Mouse (Mus musculus) thymus, adult 18-20 months (tissue): Measurements from ENCODE around the gene Tardbp.

Source experiments
- DNase-seq, 2 experiments: peaks; one replicate each; pipeline ENCODE4 v3.0.0; 2022; ENCODE audit warnings: mixed read lengths in 2 of 2

The Tardbp gene

DNA sequence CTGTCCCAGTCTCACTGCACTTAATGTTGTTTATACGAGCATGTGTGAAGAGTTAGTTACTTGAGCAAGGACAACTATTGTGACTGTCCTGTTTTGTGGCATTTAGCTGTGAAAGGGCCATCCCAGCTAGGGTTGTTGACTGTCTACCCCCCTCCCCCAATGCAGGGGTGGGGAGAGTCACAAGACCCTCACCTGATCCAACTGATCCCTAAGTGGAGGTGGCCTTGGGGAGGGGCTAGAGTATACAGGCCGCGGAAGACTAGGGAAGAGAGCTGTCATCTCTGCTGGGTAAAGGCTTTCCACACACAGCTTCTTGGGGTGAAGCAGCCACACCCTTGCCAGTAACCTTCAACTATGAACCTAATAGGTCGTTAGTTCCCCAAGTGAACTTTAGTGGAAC lies 26.5 kb downstream of the Tardbp start:
- DNase-seq = no peak

- DNase-seq = no peak
These were observed 28.0 kb downstream of the Tardbp start for GRCm38 (mm10) chr4:148598826-148599225.

DNA sequence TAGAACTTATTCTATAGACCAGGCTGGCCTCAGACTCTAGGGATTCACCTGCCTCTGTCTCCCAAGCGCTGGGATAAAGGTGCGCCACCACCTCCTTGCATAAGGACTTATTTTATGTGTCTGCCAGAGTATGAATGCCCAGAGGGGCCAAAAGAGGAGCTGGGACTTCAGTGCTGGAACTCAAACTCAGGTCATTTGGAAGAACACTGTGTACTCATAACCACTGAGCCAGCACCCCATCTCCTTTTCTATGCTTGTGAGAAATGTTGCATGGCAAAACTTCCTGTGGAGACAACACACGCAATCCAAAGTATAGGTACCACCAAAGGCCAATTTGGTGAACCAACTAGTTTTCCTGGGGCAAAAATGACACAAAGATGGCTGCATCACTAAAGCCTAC lies 30.1 kb downstream of the Tardbp start:
- DNase-seq = no peak

DNA sequence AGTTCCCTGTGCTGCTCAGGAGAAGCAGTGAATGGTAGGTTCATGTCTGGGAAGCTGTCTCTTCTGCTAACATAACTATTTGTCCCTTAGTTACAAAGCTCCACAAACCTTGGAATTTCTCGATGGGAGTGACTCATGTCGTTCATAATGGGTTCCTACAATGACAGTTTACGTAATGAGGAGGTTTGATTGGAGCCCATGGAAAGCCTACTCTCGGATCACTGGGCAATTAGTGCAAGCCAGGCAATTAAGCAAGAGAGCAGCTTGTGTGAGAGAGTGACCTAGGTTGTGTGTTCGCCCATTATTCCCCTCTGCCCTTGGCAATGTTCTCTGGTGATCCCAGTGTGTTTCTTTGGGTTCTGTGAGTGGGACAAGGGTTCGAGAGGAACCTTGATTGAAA lies 30.9 kb downstream of the Tardbp start:
- DNase-seq = no peak

DNA sequence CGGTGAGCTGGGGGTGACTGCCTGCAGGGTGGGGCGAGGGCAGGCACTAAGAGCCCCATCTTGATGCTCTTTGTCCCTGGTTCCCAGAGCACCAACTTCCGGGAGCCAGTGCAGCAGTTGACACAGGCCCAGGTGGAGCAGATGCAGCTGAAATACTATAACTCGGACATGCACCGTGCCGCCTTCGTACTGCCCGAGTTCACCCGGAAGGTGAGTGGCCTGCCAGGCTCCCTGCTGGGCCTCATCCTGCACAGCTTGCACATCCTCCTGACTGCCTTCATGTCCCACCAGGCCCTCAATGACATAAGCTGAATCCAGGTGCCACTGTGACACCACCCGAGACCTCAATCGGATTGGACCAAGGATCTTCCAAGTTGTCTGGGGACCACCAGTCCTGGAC lies 32.8 kb downstream of the Tardbp start:
- no peak for DNase-seq

- no peak for DNase-seq
These were observed 35.0 kb downstream of the Tardbp start for GRCm38 (mm10) chr4:148591637-148592380.

GRCm38 (mm10) chr4:148591171-148591630 lies 35.6 kb downstream of the Tardbp start, which contains the start of gene Srm:
Srm (plus strand) TSS chr4:148591503.
- DNase-seq = peak; percentile 96

DNA sequence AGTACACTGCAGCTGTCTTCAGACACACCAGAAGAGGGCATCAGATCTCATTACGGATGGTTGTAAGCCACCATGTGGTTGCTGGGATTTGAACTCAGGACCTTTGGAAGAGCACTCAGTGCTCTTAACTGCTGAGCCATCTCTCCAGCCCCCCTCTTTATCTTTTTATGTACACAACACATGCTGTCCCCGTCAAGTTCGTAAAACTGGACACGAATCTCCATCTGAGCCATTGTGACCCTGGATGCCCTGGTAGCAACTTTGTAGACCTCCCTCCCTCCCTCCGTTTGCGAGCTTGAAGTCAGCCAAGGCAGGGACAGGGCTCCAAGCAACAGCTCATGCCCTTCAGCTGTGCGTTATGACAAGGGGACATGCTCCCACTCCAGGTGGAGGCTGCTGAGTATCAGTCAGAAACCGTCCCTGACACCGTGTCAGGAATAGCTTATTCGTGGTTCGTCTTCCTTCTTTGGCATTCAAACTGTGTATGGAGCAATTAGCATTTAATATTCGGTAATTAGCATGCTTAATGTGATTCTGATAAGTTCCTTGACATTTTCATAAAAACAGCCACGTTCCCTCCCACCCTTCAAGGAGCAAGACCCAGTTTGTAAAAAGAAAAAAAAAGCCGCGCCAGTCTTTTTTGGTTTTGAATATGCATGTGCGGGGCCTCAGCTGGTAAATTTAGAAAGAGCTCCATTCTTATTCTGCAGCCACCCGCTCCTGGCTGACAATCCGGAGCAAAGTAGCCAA lies 36.2 kb downstream of the Tardbp start:
- no peak for DNase-seq

DNA sequence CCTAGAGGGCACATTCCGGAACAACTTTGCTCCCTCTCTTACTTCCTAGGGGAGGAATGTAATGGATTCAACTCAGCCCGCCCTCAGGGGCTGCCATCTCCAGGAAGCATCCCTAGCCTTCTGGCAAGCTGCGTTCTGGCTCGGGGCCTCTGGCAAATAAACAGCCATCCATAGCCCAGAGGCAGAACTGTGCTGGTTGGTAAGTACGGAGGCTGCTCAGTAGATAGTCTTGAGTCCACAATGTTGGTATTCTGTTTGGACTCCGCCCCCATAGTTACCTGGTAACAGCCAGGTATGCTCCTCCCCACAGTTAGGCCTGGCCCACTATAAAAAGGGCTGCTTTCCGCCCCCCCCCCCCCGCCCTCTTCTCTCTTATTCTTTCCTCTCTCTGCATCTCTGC lies 37.3 kb downstream of the Tardbp start:
- DNase-seq = no peak

- no peak for DNase-seq
These were observed 38.0 kb downstream of the Tardbp start for GRCm38 (mm10) chr4:148588793-148589192.

- no peak for DNase-seq
These were observed 40.2 kb downstream of the Tardbp start for GRCm38 (mm10) chr4:148586648-148587047.

- DNase-seq = no peak
These were observed 43.6 kb downstream of the Tardbp start for GRCm38 (mm10) chr4:148583257-148583656.

DNA sequence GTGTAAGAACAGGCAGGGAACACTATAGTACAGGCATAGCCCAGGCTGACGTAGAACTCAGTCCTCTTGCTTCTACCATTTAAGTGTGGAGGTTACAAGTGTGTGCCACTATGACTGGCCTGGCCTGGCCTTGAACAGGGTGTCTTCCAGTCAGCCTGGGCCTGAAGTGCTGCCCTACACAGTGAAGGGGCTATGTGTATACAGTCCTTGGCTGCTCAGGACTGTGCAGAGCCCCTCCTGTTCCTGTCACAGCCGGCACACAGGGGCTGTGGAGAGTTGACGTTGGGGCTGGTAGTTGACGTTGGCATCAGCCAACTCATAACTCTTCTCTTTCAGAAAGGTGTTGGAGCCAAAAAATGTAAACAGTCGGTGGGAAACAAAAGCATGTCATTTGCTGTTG lies 45.4 kb downstream of the Tardbp start:
- no peak for DNase-seq

DNA sequence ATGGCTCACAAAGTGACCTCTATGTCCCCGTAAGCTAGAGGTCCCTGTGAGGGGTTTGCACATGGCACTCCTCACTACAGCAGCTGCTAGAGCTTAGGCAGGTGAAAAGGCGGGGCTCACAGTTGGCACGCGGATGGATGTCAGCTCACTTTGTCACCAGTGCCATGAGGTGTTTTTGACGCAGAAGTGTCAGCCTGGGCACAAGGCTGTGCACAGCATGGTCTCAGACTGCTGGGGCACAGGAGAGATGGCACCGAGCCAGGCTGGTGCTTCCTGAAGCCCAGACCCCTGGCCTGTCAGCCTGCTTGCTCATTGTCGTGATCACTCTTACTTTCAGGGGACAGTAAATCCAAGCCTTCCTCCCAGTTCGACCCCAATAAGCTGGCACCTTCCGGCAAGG lies 46.1 kb downstream of the Tardbp start:
- DNase-seq = no peak

- DNase-seq = no peak
These were observed 53.6 kb downstream of the Tardbp start for GRCm38 (mm10) chr4:148573222-148573621.

DNA sequence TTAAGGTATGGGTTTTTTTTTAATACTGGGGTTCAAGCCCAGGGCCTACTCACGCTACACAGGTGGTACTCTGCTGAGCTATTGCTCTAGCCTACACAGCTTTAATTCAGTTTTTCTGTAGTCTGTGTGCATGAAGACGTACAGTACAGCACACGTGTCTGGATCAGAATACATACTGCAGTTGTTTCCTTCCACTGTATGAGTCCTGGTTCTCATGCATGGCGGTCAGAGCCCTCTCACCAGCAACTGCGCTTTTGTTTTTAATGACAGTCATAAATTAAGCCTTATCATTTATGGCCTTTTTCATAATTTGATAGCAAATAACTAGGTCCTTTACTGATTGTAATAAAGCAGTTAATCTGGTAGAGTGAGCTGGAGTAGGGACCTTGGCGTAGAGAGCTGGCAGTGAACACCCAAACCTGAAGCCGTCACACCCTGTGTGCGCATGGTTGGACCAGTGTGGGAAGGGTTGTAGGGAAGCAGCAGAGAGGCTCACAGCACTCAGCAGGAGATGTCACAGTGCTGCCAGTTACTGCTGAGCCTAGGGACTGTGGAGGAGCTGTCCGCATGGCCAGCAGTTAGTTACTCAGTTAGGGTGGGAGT lies 56.0 kb downstream of the Tardbp start:
- no peak for DNase-seq

DNA sequence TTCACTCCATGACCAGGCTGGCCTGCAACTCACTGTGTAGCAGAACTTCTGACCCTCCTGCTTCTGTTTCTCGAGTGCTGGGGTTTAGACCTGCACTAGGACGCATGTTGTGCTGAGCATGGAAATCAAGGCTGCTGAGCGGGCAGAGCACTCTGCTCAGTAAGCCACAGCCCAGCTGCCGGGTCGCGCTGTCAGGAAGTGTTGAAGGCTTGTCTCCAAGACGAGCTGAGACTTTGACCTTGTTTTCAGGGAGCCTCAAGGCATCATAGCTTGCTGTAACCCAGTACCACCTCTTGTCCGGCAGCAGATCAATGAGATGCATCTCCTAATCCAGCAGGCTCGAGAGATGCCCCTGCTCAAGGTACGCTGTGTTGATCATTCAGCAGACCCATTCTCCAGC lies 56.7 kb downstream of the Tardbp start:
- DNase-seq = no peak

- no peak for DNase-seq
These were observed 63.2 kb downstream of the Tardbp start for GRCm38 (mm10) chr4:148563595-148563994.

- no peak for DNase-seq
These were observed 64.1 kb downstream of the Tardbp start for GRCm38 (mm10) chr4:148562676-148563075.
